Mouse (Mus musculus): Measurements from ENCODE around the gene Fam69b.

- TF ChIP-seq POLR2A (IDR thresholded peaks at IDR 0.05; ENCODE audit: control insufficient read depth, low read depth, low read length), result no peak
- TF ChIP-seq CTCF (IDR thresholded peaks at IDR 0.05; ENCODE audit: control insufficient read depth, insufficient read depth, insufficient replicate concordance, low read depth, low read length), result no peak
Measured at GRCm38 (mm10) chr2:26662509-26662882, 34.2 kb downstream of the Fam69b start.
